Mouse (Mus musculus) retina, adult 2 months (tissue): ENCODE measurements at regions not wholly inside any gene's neighbourhood (a gene's known extent, or its start where the extent isn't known, plus 50 kb on each side); places are given as distances from the start of the nearest gene placed in this dataset.
"Not testable (repeated sequence)": the region's sequence is repeated elsewhere in the genome, so short reads cannot be mapped to it uniquely, and the experiment has no call there.

Source experiments
- DNase-seq: peaks from one replicate; pipeline ENCODE4 v3.0.0-alpha.2; 2012; ENCODE audit warnings: low read depth, low spot score

- no peak for DNase-seq
Observed at GRCm38 (mm10) chr3:79002173-79002848, 284.0 kb downstream of the Rapgef2 start.

- no peak for DNase-seq
Observed at GRCm38 (mm10) chr3:79001754-79002153, 284.6 kb downstream of the Rapgef2 start.

- DNase-seq = no peak
Observed at GRCm38 (mm10) chr3:79000293-79000692, 286.0 kb downstream of the Rapgef2 start.

- DNase-seq = no peak
Observed at GRCm38 (mm10) chr3:78999803-79000202, 286.5 kb downstream of the Rapgef2 start.

GRCm38 (mm10) chr3:78988120-78988519, 298.2 kb downstream of the Rapgef2 start:
- no peak for DNase-seq

GRCm38 (mm10) chr3:78986726-78987125, 299.6 kb downstream of the Rapgef2 start:
- no peak for DNase-seq

GRCm38 (mm10) chr3:78981057-78981456, 305.3 kb downstream of the Rapgef2 start:
- no peak for DNase-seq

GRCm38 (mm10) chr3:78978781-78979180, 307.5 kb downstream of the Rapgef2 start:
- DNase-seq = no peak

- DNase-seq = not testable (repeated sequence)
Observed at GRCm38 (mm10) chr3:78966683-78967549, 319.4 kb downstream of the Rapgef2 start.

- no peak for DNase-seq
Observed at GRCm38 (mm10) chr3:78964231-78964858, 322.0 kb downstream of the Rapgef2 start.

GRCm38 (mm10) chr3:78958781-78959180, 327.5 kb downstream of the Rapgef2 start:
- peak; percentile 26 for DNase-seq

GRCm38 (mm10) chr3:78955364-78955763, 331.0 kb downstream of the Rapgef2 start:
- DNase-seq = no peak

GRCm38 (mm10) chr3:78949385-78949784, 336.9 kb downstream of the Rapgef2 start:
- not testable (repeated sequence) for DNase-seq

- no peak for DNase-seq
Observed at GRCm38 (mm10) chr3:78948700-78949099, 337.6 kb downstream of the Rapgef2 start.

GRCm38 (mm10) chr3:78948171-78948570, 338.1 kb downstream of the Rapgef2 start:
- DNase-seq = peak; percentile 13

- no peak for DNase-seq
Observed at GRCm38 (mm10) chr3:78947183-78947582, 339.1 kb downstream of the Rapgef2 start.

GRCm38 (mm10) chr3:78944185-78944584, 342.1 kb downstream of the Rapgef2 start:
- no peak for DNase-seq

- no peak for DNase-seq
Observed at GRCm38 (mm10) chr3:78932975-78933374, 353.3 kb downstream of the Rapgef2 start.

- DNase-seq = no peak
Observed at GRCm38 (mm10) chr3:78919850-78920249, 366.5 kb downstream of the Rapgef2 start.

GRCm38 (mm10) chr3:78919407-78919806, 366.9 kb downstream of the Rapgef2 start:
- peak; percentile 50 for DNase-seq

- no peak for DNase-seq
Observed at GRCm38 (mm10) chr3:78908196-78908844, 378.0 kb downstream of the Rapgef2 start.

GRCm38 (mm10) chr3:78907778-78908177, 378.5 kb downstream of the Rapgef2 start:
- DNase-seq = no peak
